Mouse (Mus musculus) embryo, embryonic 11.5 days (tissue): ENCODE results near the gene Ndufb6.
"Not testable (repeated sequence)": the region's sequence is repeated elsewhere in the genome, so short reads cannot be mapped to it uniquely, and the experiment has no call there.

ENCODE experiments used
- DNase-seq: peaks from one replicate; pipeline ENCODE4 v3.0.0-alpha.2; 2012; ENCODE audit warnings: low read depth, low spot score

The Ndufb6 gene

GRCm38 (mm10) chr4:40279276-40279900 lies at the start of gene Ndufb6:
Ndufb6 (minus strand) TSS chr4:40279421.
- DNase-seq, result peak; percentile 94

DNA sequence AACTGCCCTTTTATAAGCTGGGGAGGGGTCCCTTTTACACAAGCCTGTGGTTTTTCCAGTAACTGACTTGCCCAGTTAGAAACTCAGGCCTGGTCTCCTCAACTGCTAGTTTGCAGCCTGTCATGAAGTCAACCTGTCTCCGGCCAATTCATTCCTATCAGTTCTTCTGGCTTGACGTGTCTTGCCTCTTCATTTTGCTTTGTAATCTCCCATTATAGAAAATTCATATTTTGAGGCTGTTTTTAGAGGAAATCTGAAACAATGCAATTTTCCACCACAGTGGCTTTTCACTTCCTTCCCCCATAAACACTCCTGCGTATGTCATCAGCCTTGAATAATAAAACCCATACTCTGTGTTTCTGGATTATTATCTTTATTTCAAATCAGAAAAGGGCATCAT lies 47.9 kb upstream of the Ndufb6 start:
- no peak for DNase-seq

DNA sequence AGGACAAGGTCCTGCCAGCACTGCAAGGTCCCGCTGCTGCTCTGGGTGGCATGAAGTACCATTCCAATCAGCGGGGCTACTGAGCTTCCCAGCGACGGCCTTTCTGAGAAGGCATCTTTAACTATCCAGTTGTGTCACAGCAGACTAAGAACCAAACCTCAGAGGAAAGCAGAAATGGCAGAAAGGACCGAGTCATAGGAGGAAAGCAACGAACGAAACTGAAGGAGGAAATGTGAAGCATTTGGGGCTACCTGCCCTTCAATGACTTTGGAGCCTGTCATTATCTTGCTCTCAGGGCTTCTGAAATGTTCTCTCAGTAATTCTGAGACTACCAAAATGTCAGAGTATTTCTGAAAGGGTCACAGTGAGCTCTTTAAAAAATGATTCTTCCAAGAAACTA lies 45.4 kb upstream of the Ndufb6 start:
- DNase-seq, result no peak

DNA sequence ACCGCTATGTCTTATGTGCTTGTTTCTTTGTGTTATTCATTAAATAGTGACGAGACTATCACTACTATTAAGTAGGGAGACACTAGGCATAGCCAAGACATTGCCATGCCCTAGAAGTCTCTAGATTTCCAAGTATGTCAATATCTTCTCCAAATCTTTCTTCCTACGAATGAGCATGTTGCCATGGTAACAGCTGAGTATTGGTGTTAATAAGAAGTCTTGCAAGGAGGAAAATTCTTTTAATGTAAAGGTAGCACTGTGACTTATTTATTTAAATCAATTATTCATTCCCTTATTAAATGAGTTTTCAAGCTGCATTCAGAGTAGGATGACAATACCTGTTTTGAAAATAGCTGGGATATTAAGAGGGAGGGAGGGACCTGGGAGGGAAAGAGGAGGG lies 38.2 kb upstream of the Ndufb6 start:
- DNase-seq, result no peak

DNA sequence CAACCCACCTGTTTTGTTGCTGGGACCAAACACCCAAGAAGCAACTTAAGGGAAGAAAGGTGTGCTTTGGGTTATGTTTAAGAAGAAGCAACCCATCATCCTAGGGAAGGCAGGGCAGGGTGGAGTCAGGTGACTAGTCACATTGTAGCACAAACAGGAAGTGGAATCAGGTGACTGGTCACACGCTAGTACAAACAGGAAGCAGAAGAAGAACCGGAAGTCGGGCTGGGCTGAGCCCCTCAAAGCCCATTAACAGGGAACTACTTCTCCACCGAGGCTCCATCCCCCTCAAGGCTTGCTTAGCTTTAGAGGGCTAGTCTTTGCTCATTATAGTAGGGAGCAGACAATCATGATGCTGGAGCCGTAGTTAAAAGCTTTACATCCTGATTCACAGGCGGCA lies 33.8 kb upstream of the Ndufb6 start:
- DNase-seq, result no peak

GRCm38 (mm10) chr4:40312213-40312612 lies 33.0 kb upstream of the Ndufb6 start:
- DNase-seq, result no peak

DNA sequence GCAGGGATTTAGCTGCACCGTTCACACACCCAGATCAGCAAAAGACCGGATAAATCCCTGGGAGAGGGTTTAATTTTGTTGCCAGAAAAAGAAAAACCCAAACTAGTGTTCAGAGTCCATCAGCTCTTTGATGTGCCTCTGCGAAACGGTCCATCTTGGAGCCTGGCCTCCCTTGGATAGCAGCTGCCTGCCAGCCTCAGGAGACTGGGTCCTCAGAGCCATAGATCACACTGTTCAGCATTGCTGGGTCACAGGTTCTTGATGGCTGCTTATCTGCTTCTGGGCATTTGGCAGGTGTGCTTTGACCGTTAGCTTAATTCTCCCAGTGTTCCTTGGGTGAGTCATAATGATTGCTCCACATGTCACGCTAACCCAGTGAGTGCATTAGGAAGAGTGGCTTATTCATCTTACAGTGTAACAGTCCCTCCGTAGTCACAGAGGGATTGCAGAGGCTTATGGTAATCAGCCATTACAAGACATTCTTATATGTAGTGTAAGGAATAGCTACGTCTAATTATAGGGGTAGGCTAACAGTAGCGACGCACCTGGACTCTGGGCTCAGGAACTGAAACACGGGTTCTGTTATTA lies 31.7 kb upstream of the Ndufb6 start:
- no peak for DNase-seq

DNA sequence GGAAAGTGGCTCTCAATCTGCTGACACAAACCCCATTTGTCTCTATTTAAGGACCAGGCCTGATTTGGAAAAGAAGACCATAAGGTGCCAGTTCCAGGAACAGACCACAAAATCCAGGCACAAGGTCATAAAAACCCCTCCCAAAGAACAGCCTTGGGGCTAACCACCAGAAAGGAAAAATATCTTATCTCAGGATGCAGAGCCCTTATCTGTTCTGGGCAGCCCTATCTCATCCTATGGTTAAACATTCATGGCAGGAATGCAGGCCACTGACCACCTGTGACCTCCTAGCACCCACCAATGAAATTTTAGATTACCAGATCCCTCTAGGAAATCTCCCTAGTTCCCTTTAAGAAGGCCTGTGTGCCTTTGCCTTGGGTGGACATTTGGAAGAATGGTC lies 30.5 kb upstream of the Ndufb6 start:
- no peak for DNase-seq

DNA sequence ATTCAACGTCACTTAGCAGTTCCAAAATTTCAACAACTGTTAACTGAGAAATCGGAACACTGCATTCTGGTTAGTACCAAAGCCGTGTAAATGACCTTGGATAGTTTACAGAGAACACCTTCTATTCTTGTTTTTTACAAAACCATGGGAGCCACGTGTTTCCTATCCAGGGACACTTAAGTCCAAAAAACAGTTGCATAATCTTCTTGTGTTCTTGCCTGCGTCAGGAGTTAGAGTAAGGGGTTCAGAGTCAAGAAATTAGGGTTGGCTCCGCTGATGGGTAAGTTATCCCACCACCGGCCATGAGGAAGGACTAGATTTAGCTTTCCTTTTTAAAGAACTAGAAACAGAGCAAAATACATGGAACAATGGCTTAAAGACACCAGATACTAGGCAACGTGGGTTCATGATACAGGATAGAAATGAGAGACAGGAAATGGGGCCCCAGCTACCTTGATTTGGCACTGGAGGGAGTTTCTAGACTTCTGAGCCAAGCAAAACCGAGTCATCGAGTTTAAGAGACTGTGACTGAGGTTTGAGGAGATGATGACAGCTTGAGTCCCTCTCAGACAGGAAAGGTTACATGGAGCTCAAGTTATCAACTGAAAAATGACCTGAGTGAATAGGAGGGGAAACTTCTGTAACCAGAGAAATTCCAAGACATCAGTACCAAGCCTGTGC lies 23.4 kb upstream of the Ndufb6 start:
- no peak for DNase-seq

- DNase-seq, result peak; percentile 73
Measured at GRCm38 (mm10) chr4:40301076-40301789, 22.0 kb upstream of the Ndufb6 start.

DNA sequence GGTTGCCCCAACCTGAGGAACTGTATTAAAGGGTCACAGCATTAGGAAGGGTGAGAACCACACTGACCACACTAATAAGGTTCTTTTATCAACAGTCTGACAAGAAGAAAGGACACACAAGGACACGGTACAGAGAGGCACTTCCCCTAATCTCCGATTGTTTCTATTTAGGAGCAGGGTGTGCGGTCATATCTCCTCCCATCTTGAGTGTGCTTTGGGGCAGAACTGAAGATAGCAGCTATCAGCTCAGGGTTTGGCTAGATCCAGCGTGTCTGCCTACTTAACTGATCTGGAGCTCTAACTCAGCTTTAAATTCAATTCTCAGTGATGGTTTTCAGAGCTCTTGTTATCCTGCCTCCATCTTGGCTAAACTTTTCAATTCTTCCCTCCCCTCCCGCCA lies 19.9 kb upstream of the Ndufb6 start:
- no peak for DNase-seq

DNA sequence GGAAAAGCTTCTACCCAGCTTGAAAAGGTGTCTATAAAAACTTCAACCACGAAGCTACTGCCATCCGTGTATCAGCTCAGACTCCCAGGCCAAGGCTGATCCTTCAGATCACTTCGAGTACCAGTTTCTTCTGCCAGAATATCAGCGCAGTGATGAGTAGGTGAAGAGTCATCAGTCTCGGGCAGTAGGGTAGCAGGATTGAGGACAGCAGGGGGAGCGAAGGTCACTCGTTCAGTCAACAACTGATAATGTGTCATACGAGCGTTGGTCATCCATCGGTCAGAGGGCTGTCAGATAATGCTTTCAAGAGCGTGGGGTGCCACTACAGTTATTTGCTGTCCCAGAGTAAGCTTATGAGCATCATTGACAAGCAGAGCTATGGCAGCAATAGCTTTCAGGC lies 12.3 kb upstream of the Ndufb6 start:
- DNase-seq, result not testable (repeated sequence)

DNA sequence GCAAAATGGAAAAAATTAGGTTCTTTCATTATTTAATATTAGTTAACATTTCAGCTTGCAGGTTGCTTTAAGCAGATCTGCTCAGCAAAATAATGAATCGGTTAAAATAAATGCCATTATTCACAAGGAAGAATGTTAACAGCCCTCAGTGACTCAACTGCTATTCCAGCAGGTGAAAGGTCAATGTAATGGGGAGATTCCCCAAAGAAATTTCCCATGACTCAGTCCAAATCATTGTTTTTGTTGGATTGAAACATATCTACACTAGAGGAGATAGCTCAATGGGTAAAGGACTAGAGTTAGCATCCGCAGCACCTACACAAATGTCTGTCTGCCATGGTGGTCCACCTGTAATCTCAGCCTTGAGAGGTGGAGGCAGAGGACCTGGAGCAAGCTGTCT lies 9.8 kb upstream of the Ndufb6 start:
- no peak for DNase-seq

DNA sequence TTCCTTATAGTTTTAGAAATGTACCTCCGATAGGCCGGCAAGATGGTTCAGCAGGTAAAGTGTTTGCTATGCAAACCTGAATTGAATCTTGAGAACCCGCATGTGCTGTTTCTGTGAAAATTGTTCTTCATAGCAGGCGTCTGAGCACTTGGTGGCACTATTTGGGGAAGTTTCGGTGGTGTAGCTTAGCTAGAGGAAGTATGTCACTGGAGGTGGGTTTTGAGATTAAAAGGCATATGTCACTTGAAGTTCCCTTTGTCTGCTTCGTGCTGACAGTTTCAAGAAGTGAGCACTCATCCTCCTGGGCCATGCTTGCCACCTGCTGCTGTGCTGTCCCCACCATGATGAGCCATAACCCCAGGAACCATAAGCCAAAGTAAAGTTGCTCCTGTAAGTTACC lies 8.2 kb upstream of the Ndufb6 start:
- no peak for DNase-seq

- DNase-seq, result peak; percentile 41
Measured at GRCm38 (mm10) chr4:40285582-40285981, 6.4 kb upstream of the Ndufb6 start.

DNA sequence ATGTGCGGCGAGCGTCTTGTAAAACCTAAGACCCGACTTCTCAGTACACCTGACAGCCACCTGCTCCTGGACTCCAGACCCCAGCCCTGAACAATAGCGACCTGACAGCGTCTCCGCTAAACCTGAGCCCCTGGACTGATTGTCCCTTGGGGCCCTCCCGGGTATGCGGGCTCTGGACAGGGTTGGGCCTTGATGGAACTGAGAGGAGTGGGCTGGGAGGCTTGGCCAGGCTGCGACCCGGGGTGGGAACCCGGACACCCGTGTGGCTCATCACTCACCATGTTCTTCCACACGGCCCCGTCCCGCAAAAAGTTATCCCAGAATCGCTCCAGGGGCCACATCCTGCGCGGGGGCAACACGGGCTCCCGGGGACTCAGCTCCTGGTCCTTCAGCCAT lies 343 bp downstream of the Ndufb6 start:
- peak; percentile 7 for DNase-seq

DNA sequence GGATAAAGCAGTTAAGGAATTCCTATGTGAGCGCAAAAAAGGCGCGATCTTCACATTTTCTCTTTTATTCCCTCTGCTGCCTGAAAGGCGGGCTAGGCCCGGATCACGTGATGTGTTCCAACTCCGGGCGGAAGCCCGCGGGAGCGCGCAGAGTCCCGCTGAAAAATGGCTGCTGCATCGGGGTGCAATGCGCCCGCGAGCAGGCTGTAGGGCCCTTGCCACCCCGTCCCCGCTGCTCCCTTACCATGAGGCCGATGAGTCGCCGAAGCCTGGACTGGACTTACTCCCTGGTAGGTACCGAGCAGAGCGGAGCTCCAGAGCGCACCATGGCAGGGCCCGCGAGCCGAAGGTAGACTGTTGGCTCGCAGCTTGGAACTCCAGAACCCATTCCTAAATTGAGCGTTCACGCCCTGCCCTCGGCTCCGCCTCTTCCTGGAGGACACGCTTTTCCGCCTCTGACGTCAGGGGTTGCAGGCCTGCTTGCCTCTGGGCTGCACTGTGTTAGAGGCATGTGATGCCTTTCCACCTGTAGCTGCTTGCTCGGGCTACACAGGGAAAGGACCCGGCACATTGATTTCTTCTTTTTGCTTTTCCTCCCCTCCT lies 9.7 kb downstream of the Ndufb6 start, which contains the start of the genes Smim27 and Topors:
Smim27 (plus strand) TSS at position 150 of the 603 bp plus-strand sequence.
Topors (minus strand) TSS at position 421 of the 603 bp plus-strand sequence.
- peak; percentile 94 for DNase-seq

GRCm38 (mm10) chr4:40268835-40269234 lies 10.4 kb downstream of the Ndufb6 start:
- DNase-seq, result peak; percentile 8

GRCm38 (mm10) chr4:40268204-40268813 lies 10.9 kb downstream of the Ndufb6 start:
- DNase-seq, result peak; percentile 88

- DNase-seq, result no peak
Measured at GRCm38 (mm10) chr4:40267681-40268080, 11.5 kb downstream of the Ndufb6 start.

DNA sequence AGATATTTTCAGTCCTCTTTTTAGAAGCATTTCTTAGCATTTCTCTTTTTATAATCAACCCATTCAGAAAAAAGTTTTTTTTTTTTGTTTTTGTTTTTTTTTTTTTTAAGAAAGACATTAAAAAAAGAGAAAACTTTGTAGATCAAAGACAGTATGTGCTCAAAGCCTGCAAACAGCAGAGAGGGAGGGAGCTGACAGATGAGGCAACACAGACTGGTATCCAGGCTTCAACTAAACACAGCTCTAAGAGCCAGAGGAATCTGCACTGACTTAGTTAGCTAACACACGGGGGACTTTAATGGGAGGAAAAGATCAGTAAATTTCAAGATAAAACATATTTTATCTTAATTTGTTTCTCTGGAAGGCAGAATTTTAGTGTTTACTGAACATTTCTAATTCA lies 14.9 kb downstream of the Ndufb6 start:
- no peak for DNase-seq
